Comparison of ENCODE assay signal across 7 mouse cellular contexts in genomic region chr11:78179438-78179999, GRCm38 (mm10). TPM values are rescaled to one million over a fixed set of nuclear protein-coding genes. Genes with fewer than 3 reads are reported as not detected.
DNase-seq lines count a peak whose midpoint lies in the region; ATAC-seq lines count a peak whose summit lies in the region.

No protein-coding gene starts in this region.

- peak overlapping the region; percentile 74 for H3K9ac ChIP-seq in forebrain, embryonic 13.5 days
- peak overlapping the region; percentile 99 for H3K9ac ChIP-seq in liver, embryonic 13.5 days

- WGBS in forebrain, embryonic 13.5 days: 37% methylated on average over 8 of the region's 8 CpGs
- 10% methylated on average over 8 of the region's 8 CpGs for WGBS in liver, embryonic 13.5 days (ENCODE audit: insufficient replicate concordance)

- peak overlapping the region; percentile 86 for H3K4me2 ChIP-seq in forebrain, embryonic 13.5 days
- peak overlapping the region; percentile 81 for H3K4me2 ChIP-seq in liver, embryonic 13.5 days

- peak overlapping the region; percentile 61 for H3K4me3 ChIP-seq in forebrain, embryonic 13.5 days
- peak overlapping the region; percentile 94 for H3K4me3 ChIP-seq in liver, embryonic 13.5 days (replicated peaks)

- H3K27ac ChIP-seq in forebrain, embryonic 13.5 days: peak overlapping the region; percentile 36; the same call in 1 of the 2 replicates
- H3K27ac ChIP-seq in liver, embryonic 13.5 days: peak overlapping the region; percentile 100

- DNase-seq in 3T3-L1 (ENCODE audit: low read depth, low spot score) (peak; percentile 55), A20 (ENCODE audit: low read depth, low spot score) (peak; percentile 58)
- DNase-seq in liver, embryonic 13.5 days: no peak
- DNase-seq in urinary bladder, postnatal 4 days (ENCODE audit: low spot score in 2 of 2): no peak
- no peak for DNase-seq in gastrocnemius, postnatal 4 days (ENCODE audit: low spot score in 2 of 2)
- DNase-seq in right cerebral cortex, postnatal 4 days: no peak

- H3K9me3 ChIP-seq in forebrain, embryonic 13.5 days (replicated peaks): no peaks in the 10 kb centered on the region
- H3K9me3 ChIP-seq in liver, embryonic 13.5 days (replicated peaks): no peaks in the 10 kb centered on the region

- peaks cover 32% of the 10 kb centered on the region for H3K36me3 ChIP-seq in forebrain, embryonic 13.5 days (ENCODE audit: poor library complexity, severe bottlenecking)
- H3K36me3 ChIP-seq in liver, embryonic 13.5 days: peaks cover 38% of the 10 kb centered on the region

- ATAC-seq in forebrain, embryonic 13.5 days: no peak
- no peak for ATAC-seq in liver, embryonic 13.5 days (ENCODE audit: low read depth)

- H3K4me1 ChIP-seq in forebrain, embryonic 13.5 days: peaks cover 67% of the 10 kb centered on the region
- H3K4me1 ChIP-seq in liver, embryonic 13.5 days (replicated peaks): peaks cover 63% of the 10 kb centered on the region

- H3K27me3 ChIP-seq in forebrain, embryonic 13.5 days: no peaks in the 10 kb centered on the region
- no peaks in the 10 kb centered on the region for H3K27me3 ChIP-seq in liver, embryonic 13.5 days

RNA-seq across cellular contexts. Expression of gene Tlcd1, which starts 3.0 kb away (rescaled TPM):
- polyA plus RNA-seq in forebrain, embryonic 13.5 days (2015; fragmentation: Nextera tagmentation; extraction: Ambion mirVana): 4.7 and 7.6 TPM in 2 replicates
- 50.3 and 54.3 TPM in 2 replicates for polyA plus RNA-seq in liver, embryonic 13.5 days (2015; fragmentation: Nextera tagmentation; extraction: Ambion mirVana)
- total RNA-seq in gastrocnemius, postnatal 4 days (2021): 10 to 100 TPM; 12.6 to 16.0 TPM

RNA-seq across cellular contexts. Expression of gene Nek8, which starts 3.0 kb away (rescaled TPM):
- 5.4 and 8.7 TPM in 2 replicates for polyA plus RNA-seq in forebrain, embryonic 13.5 days (2015; fragmentation: Nextera tagmentation; extraction: Ambion mirVana)
- polyA plus RNA-seq in liver, embryonic 13.5 days (2015; fragmentation: Nextera tagmentation; extraction: Ambion mirVana): 8.9 and 9.2 TPM in 2 replicates
- total RNA-seq in gastrocnemius, postnatal 4 days (2021): 1 to 10 TPM; 6.6 to 7.5 TPM

RNA-seq across cellular contexts. Expression of gene Rpl23a, which starts 3.9 kb away (rescaled TPM):
- polyA plus RNA-seq in forebrain, embryonic 13.5 days (2015; fragmentation: Nextera tagmentation; extraction: Ambion mirVana): 970 and 1,119 TPM in 2 replicates
- polyA plus RNA-seq in liver, embryonic 13.5 days (2015; fragmentation: Nextera tagmentation; extraction: Ambion mirVana): 1,033 and 1,075 TPM in 2 replicates
- 1,000 to 10,000 TPM; 1,488 to 1,617 TPM for total RNA-seq in gastrocnemius, postnatal 4 days (2021)

RNA-seq across cellular contexts. Expression of gene Rab34, which starts 8.7 kb away (rescaled TPM):
- polyA plus RNA-seq in forebrain, embryonic 13.5 days (2015; fragmentation: Nextera tagmentation; extraction: Ambion mirVana): 39.7 and 42.1 TPM in 2 replicates
- 13.5 and 15.6 TPM in 2 replicates for polyA plus RNA-seq in liver, embryonic 13.5 days (2015; fragmentation: Nextera tagmentation; extraction: Ambion mirVana)
- total RNA-seq in gastrocnemius, postnatal 4 days (2021): 10 to 100 TPM; 43.9 to 45.7 TPM

RNA-seq across cellular contexts. Expression of gene Proca1, which starts 13.7 kb away (rescaled TPM):
- 1.3 and 1.6 TPM in 2 replicates for polyA plus RNA-seq in forebrain, embryonic 13.5 days (2015; fragmentation: Nextera tagmentation; extraction: Ambion mirVana)
- 0.44 and 0.65 TPM in 2 replicates for polyA plus RNA-seq in liver, embryonic 13.5 days (2015; fragmentation: Nextera tagmentation; extraction: Ambion mirVana)
- total RNA-seq in gastrocnemius, postnatal 4 days (2021): 1 to 10 TPM; 1.9 to 2.4 TPM

Comparison
In these comparisons a context has a peak if more than half of its experiments do, and no peak if none do; other contexts are left out.
1. DNase-seq: peak in 3T3-L1 (single experiment) and A20 (single experiment); none in liver, embryonic 13.5 days (single experiment), urinary bladder, postnatal 4 days (0 of 2), gastrocnemius, postnatal 4 days (0 of 2) and right cerebral cortex, postnatal 4 days (single experiment).